Mouse (Mus musculus) bone marrow macrophage, adult 2 months (primary cell): Measurements from ENCODE around the gene Kat6b.

ENCODE experiments used
- CTCF ChIP-seq: IDR thresholded peaks from 2 replicates; pipeline ENCODE4 v1.5.1; 2012; ENCODE audit warnings: low read depth, mild to moderate bottlenecking, low read length, moderate library complexity
- POLR2A ChIP-seq: IDR thresholded peaks from 2 replicates; pipeline ENCODE4 v1.6.1; 2012; ENCODE audit warnings: mild to moderate bottlenecking, low read depth, low read length, borderline replicate concordance

GRCm38 (mm10) chr14:21600628-21601027 is 119.4 kb downstream of the Kat6b start:
- no peak for TF ChIP-seq CTCF
- TF ChIP-seq POLR2A, result no peak
